Mouse (Mus musculus) lung, postnatal 0 days (tissue): ENCODE data around the gene Pfdn6. TPM values are rescaled to one million over a fixed set of nuclear protein-coding genes. Genes with fewer than 3 reads are reported as not detected.

Experiments
- polyA plus RNA-seq: library from polyadenylated mRNA; unstranded; fragments of >200 nt; fragmentation: Nextera tagmentation; extraction: Ambion mirVana; gene quantifications from 2 replicates; pipeline ENCODE4 v1.2.1, GENCODE M21; 2015

The Pfdn6 gene
- polyA plus RNA-seq, 1 experiment from 2014 or later = 103 TPM

Other genes starting within 250 kb of the Pfdn6 start
- gene March2, start 221.7 kb downstream of the Pfdn6 start, polyA plus RNA-seq = 104 and 106 TPM in 2 replicates
- gene Rab11b, start 179.8 kb downstream of the Pfdn6 start, polyA plus RNA-seq = 258 and 279 TPM in 2 replicates
- 125 and 137 TPM in 2 replicates for gene Angptl4, start 158.5 kb downstream of the Pfdn6 start, polyA plus RNA-seq
- gene Kank3, start 129.8 kb downstream of the Pfdn6 start, polyA plus RNA-seq = 186 and 211 TPM in 2 replicates
- gene Rps28, start 115.8 kb downstream of the Pfdn6 start, polyA plus RNA-seq = 906 and 1,023 TPM in 2 replicates
- 455 and 501 TPM in 2 replicates for gene Ndufa7, start 115.8 kb downstream of the Pfdn6 start, polyA plus RNA-seq
- 37.6 and 39.3 TPM in 2 replicates for gene Cd320, start 97.3 kb downstream of the Pfdn6 start, polyA plus RNA-seq
- gene Gm7029, start 66.5 kb downstream of the Pfdn6 start, polyA plus RNA-seq = not detected in 2 replicates
- gene Kifc1, start 49.7 kb downstream of the Pfdn6 start, polyA plus RNA-seq = 0.37 and 1.0 TPM in 2 replicates
- gene Platr17, start 35.2 kb downstream of the Pfdn6 start, polyA plus RNA-seq = 0.29 and 0.55 TPM in 2 replicates
- gene Daxx, start 30.9 kb downstream of the Pfdn6 start, polyA plus RNA-seq = 23.9 and 29.0 TPM in 2 replicates
- gene Tapbp, start 24.4 kb downstream of the Pfdn6 start, polyA plus RNA-seq = 102 and 113 TPM in 2 replicates
- 16.6 and 17.0 TPM in 2 replicates for gene Zbtb22, start 24.4 kb downstream of the Pfdn6 start, polyA plus RNA-seq
- gene Rgl2, start 10.8 kb downstream of the Pfdn6 start, polyA plus RNA-seq = 39.0 and 45.2 TPM in 2 replicates
- gene Wdr46, start 317 bp upstream of the Pfdn6 start, polyA plus RNA-seq = 8.8 TPM in 2 replicates
- 9.3 and 12.0 TPM in 2 replicates for gene B3galt4, start 11.1 kb upstream of the Pfdn6 start, polyA plus RNA-seq
- gene Vps52, start 15.5 kb upstream of the Pfdn6 start, polyA plus RNA-seq = 28.5 and 31.1 TPM in 2 replicates
- gene Rps18, start 15.7 kb upstream of the Pfdn6 start, polyA plus RNA-seq = 1,282 and 1,435 TPM in 2 replicates
- 213 and 222 TPM in 2 replicates for gene H2-K1, start 60.0 kb upstream of the Pfdn6 start, polyA plus RNA-seq
- 18.8 and 19.1 TPM in 2 replicates for gene Ring1, start 84.3 kb upstream of the Pfdn6 start, polyA plus RNA-seq
- gene H2-Ke6, start 87.7 kb upstream of the Pfdn6 start, polyA plus RNA-seq = 57.9 and 59.8 TPM in 2 replicates
- gene Slc39a7, start 91.3 kb upstream of the Pfdn6 start, polyA plus RNA-seq = 130 and 131 TPM in 2 replicates
- 35.0 and 35.7 TPM in 2 replicates for gene Rxrb, start 91.5 kb upstream of the Pfdn6 start, polyA plus RNA-seq
- gene Col11a2, start 99.1 kb upstream of the Pfdn6 start, polyA plus RNA-seq = 0.25 and 0.44 TPM in 2 replicates
- gene H2-Oa, start 152.0 kb upstream of the Pfdn6 start, polyA plus RNA-seq = 0.48 and 1.1 TPM in 2 replicates
- gene H2-DMa, start 179.2 kb upstream of the Pfdn6 start, polyA plus RNA-seq = 20.7 and 23.9 TPM in 2 replicates
- 80.2 and 80.3 TPM in 2 replicates for gene Brd2, start 182.3 kb upstream of the Pfdn6 start, polyA plus RNA-seq
- 1.8 and 2.2 TPM in 2 replicates for gene H2-DMb2, start 203.0 kb upstream of the Pfdn6 start, polyA plus RNA-seq
- gene H2-DMb1, start 212.7 kb upstream of the Pfdn6 start, polyA plus RNA-seq = 6.9 and 7.2 TPM in 2 replicates
- 11.6 and 12.6 TPM in 2 replicates for gene Tap1, start 247.2 kb upstream of the Pfdn6 start, polyA plus RNA-seq
- gene Psmb9, start 247.4 kb upstream of the Pfdn6 start, polyA plus RNA-seq = 16.4 and 17.1 TPM in 2 replicates